Mouse (Mus musculus) layer of hippocampus, adult 11-12 months (tissue): ENCODE data around the gene Pecam1.
"Not testable (repeated sequence)": the region's sequence is repeated elsewhere in the genome, so short reads cannot be mapped to it uniquely, and the experiment has no call there.

Experiments
- DNase-seq: peaks from one replicate; pipeline ENCODE4 v3.0.0; 2022; ENCODE audit warnings: low spot score

Gene Pecam1

GRCm38 (mm10) chr11:106750121-106750751 lies at the start of gene Pecam1:
TSS of gene Pecam1 (minus strand) at chr11:106750628.
- DNase-seq: no peak

- no peak for DNase-seq
Observed at GRCm38 (mm10) chr11:106795679-106796078, 45.3 kb upstream of the Pecam1 start.

- no peak for DNase-seq
Observed at GRCm38 (mm10) chr11:106793846-106794245, 43.4 kb upstream of the Pecam1 start.

- no peak for DNase-seq
Observed at GRCm38 (mm10) chr11:106789649-106790048, 39.2 kb upstream of the Pecam1 start.

GRCm38 (mm10) chr11:106788775-106789459 lies 38.5 kb upstream of the Pecam1 start, which contains the start of the genes Ddx5 and Cep95:
TSS of gene Ddx5 (minus strand) at chr11:106789185.
TSS of gene Cep95 (plus strand) at chr11:106789252.
- DNase-seq: peak; percentile 98

GRCm38 (mm10) chr11:106788026-106788774 lies 37.8 kb upstream of the Pecam1 start:
- peak; percentile 99 for DNase-seq

- DNase-seq: peak; percentile 91
Observed at GRCm38 (mm10) chr11:106787131-106788025, 37.0 kb upstream of the Pecam1 start.

- DNase-seq: no peak
Observed at GRCm38 (mm10) chr11:106785043-106785442, 34.6 kb upstream of the Pecam1 start.

GRCm38 (mm10) chr11:106784476-106784875 lies 34.0 kb upstream of the Pecam1 start:
- no peak for DNase-seq

GRCm38 (mm10) chr11:106782841-106783764 lies 32.7 kb upstream of the Pecam1 start:
- no peak for DNase-seq

- DNase-seq: not testable (repeated sequence)
Observed at GRCm38 (mm10) chr11:106782271-106782670, 31.8 kb upstream of the Pecam1 start.

GRCm38 (mm10) chr11:106780590-106781220 lies 30.3 kb upstream of the Pecam1 start:
- DNase-seq: no peak

GRCm38 (mm10) chr11:106780089-106780425 lies 29.6 kb upstream of the Pecam1 start:
- no peak for DNase-seq

GRCm38 (mm10) chr11:106779388-106780088 lies 29.1 kb upstream of the Pecam1 start, which contains the start of gene Polg2:
TSS of gene Polg2 (minus strand) at chr11:106779537.
- DNase-seq: peak; percentile 91

GRCm38 (mm10) chr11:106778589-106779387 lies 28.4 kb upstream of the Pecam1 start:
- no peak for DNase-seq

- DNase-seq: no peak
Observed at GRCm38 (mm10) chr11:106778132-106778531, 27.7 kb upstream of the Pecam1 start.

GRCm38 (mm10) chr11:106777395-106777794 lies 27.0 kb upstream of the Pecam1 start:
- no peak for DNase-seq

- DNase-seq: no peak
Observed at GRCm38 (mm10) chr11:106776960-106777359, 26.5 kb upstream of the Pecam1 start.

- DNase-seq: no peak
Observed at GRCm38 (mm10) chr11:106773061-106773460, 22.6 kb upstream of the Pecam1 start.
